Mouse (Mus musculus) cerebellum, adult (tissue): ENCODE results near the gene Unc80.

Experiments
- ATAC-seq: cut with Nextera tagmentation; 2 replicates; pipeline ENCODE4 v1.9.2; 2017; ENCODE audit warnings: mild to moderate bottlenecking, moderate library complexity, mixed read lengths; ENCODE audit not compliant: insufficient number of reproducible peaks, low FRiP score, low TSS enrichment

The Unc80 gene

DNA sequence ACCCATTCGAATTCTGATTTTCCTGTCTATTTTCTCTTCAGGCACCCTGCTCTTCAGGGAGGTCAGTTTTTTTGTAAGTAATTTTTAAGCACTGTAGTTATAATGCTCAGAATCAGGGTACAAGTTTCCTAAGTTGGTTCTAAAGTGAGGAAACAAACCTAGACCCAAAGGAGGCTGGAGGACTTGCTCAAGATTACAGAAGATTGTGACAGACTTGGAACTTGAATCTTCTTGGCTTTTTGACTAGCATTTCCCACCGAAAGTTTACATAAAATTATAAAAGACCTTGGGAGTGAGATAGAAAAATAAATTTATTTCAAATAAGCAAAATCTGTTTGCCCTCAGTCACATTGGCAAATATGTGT, 233.4 kb downstream of the Unc80 start:
- no peak for ATAC-seq

DNA sequence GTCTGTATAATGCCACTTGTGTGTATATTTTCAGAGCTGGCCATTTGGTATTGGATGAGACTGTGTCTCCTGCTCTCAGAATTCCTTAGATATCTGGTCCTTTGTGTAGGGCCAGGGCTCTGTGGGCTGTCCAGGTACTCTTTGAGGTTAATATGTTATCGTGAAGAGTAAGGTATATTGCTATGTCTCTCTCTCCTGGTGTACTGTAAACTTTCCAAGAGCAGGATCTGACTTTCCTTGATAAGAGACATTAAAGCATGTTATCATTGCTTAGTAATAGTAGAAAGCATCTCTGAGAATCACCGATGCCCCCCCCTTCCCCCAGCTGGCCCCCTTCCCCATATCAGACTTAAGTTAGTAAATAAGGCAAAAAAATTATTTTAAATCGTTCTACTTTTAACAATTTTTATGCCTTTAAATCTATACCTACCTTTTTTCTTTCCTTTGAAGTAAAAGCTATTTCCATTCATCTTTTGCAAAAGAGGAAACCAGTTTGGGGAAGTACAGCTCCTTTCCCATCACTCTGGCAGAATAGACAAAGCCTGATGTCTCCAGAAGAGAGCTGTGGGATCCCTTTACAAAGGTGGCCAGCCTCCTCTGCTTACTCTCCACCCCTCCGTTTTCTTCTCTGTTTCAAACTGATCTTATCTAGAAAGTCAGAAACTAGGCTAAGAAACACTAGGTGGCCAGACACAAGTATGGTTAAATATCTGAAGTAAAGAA, 234.6 kb downstream of the Unc80 start:
- ATAC-seq, result no peak

DNA sequence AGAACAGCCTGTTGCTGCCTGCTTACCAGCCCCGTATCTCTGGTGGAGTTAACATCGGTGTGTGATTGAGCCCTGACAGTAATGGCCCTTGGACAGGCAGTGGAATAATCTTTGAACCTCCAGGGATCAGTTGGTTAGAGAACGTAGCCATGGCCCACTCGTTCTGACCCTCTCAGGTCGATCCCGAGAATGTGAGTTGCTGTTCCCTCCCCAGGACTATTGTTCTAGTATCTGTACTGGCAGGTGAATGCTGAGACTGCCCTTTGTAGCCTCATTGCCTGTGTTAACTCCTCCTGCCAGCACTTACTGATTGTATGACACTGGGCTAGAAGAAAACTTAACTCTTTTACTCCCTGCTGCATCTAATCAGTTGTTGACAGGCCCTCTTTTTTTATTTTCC, 236.4 kb downstream of the Unc80 start:
- ATAC-seq, result no peak

DNA sequence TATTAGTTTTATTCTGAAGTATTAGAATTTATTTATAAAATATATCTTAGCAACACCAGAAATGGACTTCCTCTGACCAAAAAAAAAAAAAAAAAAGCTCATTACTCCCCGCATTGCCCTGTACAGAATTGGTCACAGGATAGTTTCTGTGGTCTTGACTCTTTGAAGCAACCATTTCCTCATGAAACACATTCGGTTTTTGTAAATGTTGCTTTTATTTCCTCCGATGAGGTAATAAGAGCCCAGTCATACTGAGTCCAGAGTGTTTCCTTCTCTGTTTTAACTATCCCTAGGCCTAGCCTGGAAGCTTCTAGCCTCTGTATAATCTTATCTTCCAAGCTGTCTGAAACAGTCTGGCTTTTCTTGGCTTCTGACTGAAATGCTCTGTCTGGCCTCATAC, 244.7 kb downstream of the Unc80 start:
- no peak for ATAC-seq

DNA sequence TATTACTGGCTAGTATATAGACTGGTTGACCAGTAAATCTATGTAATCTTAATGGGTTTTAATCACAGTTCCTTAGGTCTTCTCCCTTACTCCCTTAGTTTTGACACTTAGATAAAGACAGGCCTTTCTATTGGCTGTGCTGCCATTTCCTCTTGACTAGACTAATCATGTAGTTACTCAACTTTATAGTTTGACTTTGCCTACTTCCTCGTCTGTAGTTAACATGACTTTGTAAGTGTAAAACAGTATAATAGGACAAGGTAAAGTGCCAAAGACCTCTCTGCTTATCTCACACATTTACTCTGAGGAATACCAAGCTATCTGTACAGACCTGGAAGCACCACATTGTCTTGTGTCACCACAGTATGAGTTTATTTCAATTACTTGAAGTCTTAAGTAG, 262.4 kb downstream of the Unc80 start:
- no peak for ATAC-seq
